Mouse (Mus musculus): ENCODE data around the gene Serpinb8. TPM values are rescaled to one million over a fixed set of nuclear protein-coding genes. Genes with fewer than 3 reads are reported as not detected.

The Serpinb8 gene
- polyA plus RNA-seq, 1 experiment = 14.8 TPM

GRCm38 (mm10) chr1:107586196-107586595, 3.6 kb upstream of the Serpinb8 start:
- 0 out of 2 replicates have a peak, but pooled peaks cover 4% of the 10 kb centered on the region for H3K4me1 ChIP-seq (ENCODE audit: control insufficient read depth, insufficient read depth, low read length)
- no peak overlapping the region for H3K27ac ChIP-seq (ENCODE audit: insufficient read depth, low read length)
- H3K4me3 ChIP-seq (ENCODE audit: insufficient read depth, low read length) = no peak overlapping the region
- TF ChIP-seq POLR2A (IDR thresholded peaks at IDR 0.05; ENCODE audit: low read depth, low read length) = no peak
- no peak for TF ChIP-seq CTCF (IDR thresholded peaks at IDR 0.05; ENCODE audit: borderline replicate concordance, insufficient read depth, low read length)

GRCm38 (mm10) chr1:107588206-107588605, 1.6 kb upstream of the Serpinb8 start:
- TF ChIP-seq CTCF (IDR thresholded peaks at IDR 0.05; ENCODE audit: borderline replicate concordance, insufficient read depth, low read length) = no peak
- TF ChIP-seq POLR2A (IDR thresholded peaks at IDR 0.05; ENCODE audit: low read depth, low read length) = no peak
- Histone ChIP-seq H3K27ac (ENCODE audit: insufficient read depth, low read length) (no peak overlapping the region), H3K4me1 (ENCODE audit: control insufficient read depth, insufficient read depth, low read length) (0 out of 2 replicates have a peak, but pooled peaks cover 4% of the 10 kb centered on the region), H3K4me3 (ENCODE audit: insufficient read depth, low read length) (no peak overlapping the region)

GRCm38 (mm10) chr1:107588642-107589041, 1.2 kb upstream of the Serpinb8 start:
- H3K4me3 ChIP-seq (ENCODE audit: insufficient read depth, low read length) = no peak overlapping the region
- 0 out of 2 replicates have a peak, but pooled peaks cover 4% of the 10 kb centered on the region for H3K4me1 ChIP-seq (ENCODE audit: control insufficient read depth, insufficient read depth, low read length)
- H3K27ac ChIP-seq (ENCODE audit: insufficient read depth, low read length) = no peak overlapping the region
- TF ChIP-seq CTCF (IDR thresholded peaks at IDR 0.05; ENCODE audit: borderline replicate concordance, insufficient read depth, low read length) (no peak), POLR2A (IDR thresholded peaks at IDR 0.05; ENCODE audit: low read depth, low read length) (no peak)

- Histone ChIP-seq H3K4me3 (ENCODE audit: insufficient read depth, low read length) (no peak overlapping the region), H3K27ac (ENCODE audit: insufficient read depth, low read length) (no peak overlapping the region), H3K4me1 (ENCODE audit: control insufficient read depth, insufficient read depth, low read length) (0 out of 2 replicates have a peak, but pooled peaks cover 4% of the 10 kb centered on the region)
- no peak for TF ChIP-seq POLR2A (IDR thresholded peaks at IDR 0.05; ENCODE audit: low read depth, low read length)
Measured at GRCm38 (mm10) chr1:107592644-107593043, 2.8 kb downstream of the Serpinb8 start.

- Histone ChIP-seq H3K4me3 (ENCODE audit: insufficient read depth, low read length) (no peak overlapping the region), H3K4me1 (ENCODE audit: control insufficient read depth, insufficient read depth, low read length) (0 out of 2 replicates have a peak, but pooled peaks cover 4% of the 10 kb centered on the region), H3K27ac (ENCODE audit: insufficient read depth, low read length) (no peak overlapping the region)
- no peak for TF ChIP-seq POLR2A (IDR thresholded peaks at IDR 0.05; ENCODE audit: low read depth, low read length)
- no peak for TF ChIP-seq CTCF (IDR thresholded peaks at IDR 0.05; ENCODE audit: borderline replicate concordance, insufficient read depth, low read length)
Measured at GRCm38 (mm10) chr1:107593469-107593868, 3.7 kb downstream of the Serpinb8 start.

GRCm38 (mm10) chr1:107596874-107597273, 7.1 kb downstream of the Serpinb8 start:
- Histone ChIP-seq H3K4me1 (ENCODE audit: control insufficient read depth, insufficient read depth, low read length) (no peaks in the 10 kb centered on the region), H3K4me3 (ENCODE audit: insufficient read depth, low read length) (no peak overlapping the region), H3K27ac (ENCODE audit: insufficient read depth, low read length) (no peak overlapping the region)
- TF ChIP-seq CTCF (IDR thresholded peaks at IDR 0.05; ENCODE audit: borderline replicate concordance, insufficient read depth, low read length) (no peak), POLR2A (IDR thresholded peaks at IDR 0.05; ENCODE audit: low read depth, low read length) (no peak)

GRCm38 (mm10) chr1:107598476-107598875, 8.7 kb downstream of the Serpinb8 start:
- Histone ChIP-seq H3K4me3 (ENCODE audit: insufficient read depth, low read length) (no peak overlapping the region), H3K4me1 (ENCODE audit: control insufficient read depth, insufficient read depth, low read length) (no peaks in the 10 kb centered on the region), H3K27ac (ENCODE audit: insufficient read depth, low read length) (no peak overlapping the region)
- TF ChIP-seq POLR2A (IDR thresholded peaks at IDR 0.05; ENCODE audit: low read depth, low read length) = no peak
- peak; percentile 35; the same call in 1 of the 2 replicates for TF ChIP-seq CTCF (IDR thresholded peaks at IDR 0.05; ENCODE audit: borderline replicate concordance, insufficient read depth, low read length)

GRCm38 (mm10) chr1:107608942-107609341, 19.1 kb downstream of the Serpinb8 start:
- TF ChIP-seq CTCF (IDR thresholded peaks at IDR 0.05; ENCODE audit: borderline replicate concordance, insufficient read depth, low read length) (no peak), POLR2A (IDR thresholded peaks at IDR 0.05; ENCODE audit: low read depth, low read length) (no peak)
- Histone ChIP-seq H3K27ac (ENCODE audit: insufficient read depth, low read length) (no peak overlapping the region), H3K4me3 (ENCODE audit: insufficient read depth, low read length) (no peak overlapping the region)

GRCm38 (mm10) chr1:107614087-107614486, 24.3 kb downstream of the Serpinb8 start:
- Histone ChIP-seq H3K4me1 (ENCODE audit: control insufficient read depth, insufficient read depth, low read length) (no peaks in the 10 kb centered on the region), H3K4me3 (ENCODE audit: insufficient read depth, low read length) (no peak overlapping the region), H3K27ac (ENCODE audit: insufficient read depth, low read length) (no peak overlapping the region)
- no peak for TF ChIP-seq POLR2A (IDR thresholded peaks at IDR 0.05; ENCODE audit: low read depth, low read length)
- TF ChIP-seq CTCF (IDR thresholded peaks at IDR 0.05; ENCODE audit: borderline replicate concordance, insufficient read depth, low read length) = no peak

More at GRCm38 (mm10) chr1:107608942-107609341, 19.1 kb downstream of the Serpinb8 start:
- H3K4me1 ChIP-seq (ENCODE audit: control insufficient read depth, insufficient read depth, low read length) = no peaks in the 10 kb centered on the region

GRCm38 (mm10) chr1:107622017-107622416, 32.2 kb downstream of the Serpinb8 start:
- no peak overlapping the region for H3K4me3 ChIP-seq (ENCODE audit: insufficient read depth, low read length)
- TF ChIP-seq POLR2A (IDR thresholded peaks at IDR 0.05; ENCODE audit: low read depth, low read length) = no peak
- no peak overlapping the region for H3K27ac ChIP-seq (ENCODE audit: insufficient read depth, low read length)
- no peaks in the 10 kb centered on the region for H3K4me1 ChIP-seq (ENCODE audit: control insufficient read depth, insufficient read depth, low read length)

GRCm38 (mm10) chr1:107635936-107636335, 46.1 kb downstream of the Serpinb8 start:
- no peak overlapping the region for H3K4me3 ChIP-seq (ENCODE audit: insufficient read depth, low read length)
- no peaks in the 10 kb centered on the region for H3K4me1 ChIP-seq (ENCODE audit: control insufficient read depth, insufficient read depth, low read length)
- H3K27ac ChIP-seq (ENCODE audit: insufficient read depth, low read length) = no peak overlapping the region
- no peak for TF ChIP-seq POLR2A (IDR thresholded peaks at IDR 0.05; ENCODE audit: low read depth, low read length)
- no peak for TF ChIP-seq CTCF (IDR thresholded peaks at IDR 0.05; ENCODE audit: borderline replicate concordance, insufficient read depth, low read length)

All from embryonic fibroblast, embryonic 13.5 days (primary cell).